7 mouse cellular contexts compared by ENCODE assay signal in the genomic region with DNA sequence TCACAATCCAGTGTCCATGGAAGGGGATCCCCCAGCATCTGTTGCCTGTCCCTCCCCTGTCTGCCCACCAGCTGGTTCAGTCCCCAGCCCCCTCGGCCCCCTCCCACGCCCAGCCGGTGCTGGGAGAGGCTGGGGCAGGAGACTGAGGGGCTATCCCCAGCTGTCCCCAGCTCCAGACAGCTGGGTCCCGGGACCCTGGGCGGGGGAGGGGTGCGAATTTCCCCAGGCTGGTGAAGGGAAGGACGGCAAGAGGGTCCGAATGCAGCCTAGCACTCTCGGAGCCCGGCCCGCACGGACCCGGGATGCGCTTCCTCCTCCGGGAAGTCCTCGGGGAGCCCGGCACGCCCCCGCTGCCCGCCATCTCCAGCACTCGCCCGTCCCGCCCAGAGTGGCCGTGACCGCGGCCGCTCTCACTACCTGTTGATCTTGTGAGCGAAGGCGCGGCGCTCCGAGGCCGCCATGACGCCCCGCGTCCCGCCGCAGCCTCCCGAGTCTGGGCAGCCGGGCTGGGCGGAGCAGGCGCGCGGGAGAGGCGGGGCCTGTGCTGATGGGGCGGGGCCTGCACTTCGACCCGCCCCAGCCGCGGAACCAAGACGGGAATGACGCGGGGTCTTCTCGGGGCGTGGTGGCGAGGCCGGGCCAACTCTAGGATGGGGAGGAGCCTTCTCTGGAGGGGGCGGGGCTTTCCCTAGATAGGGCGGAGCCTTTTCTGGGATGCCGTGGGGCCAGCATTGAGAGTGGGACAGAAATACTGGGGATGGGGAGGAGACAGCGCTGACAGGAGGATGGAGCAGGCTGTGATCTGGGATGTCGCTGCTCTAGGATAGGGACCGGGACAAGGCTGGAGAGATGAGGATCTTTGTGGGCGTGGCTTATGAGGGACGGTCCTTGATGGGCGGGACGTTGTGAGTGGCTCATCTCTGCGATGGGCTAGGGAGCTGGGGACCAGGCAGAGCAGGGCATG. TPM values are rescaled to one million over a fixed set of nuclear protein-coding genes. Genes with fewer than 3 reads are reported as not detected.
DNase-seq lines count a peak whose midpoint lies in the region; ATAC-seq lines count a peak whose summit lies in the region.

A gene (minus strand): TSS at position 508 of the 964 bp plus-strand sequence.

- DNase-seq in adrenal gland, postnatal 14 days, result peak; percentile 95
- peak; percentile 93 for DNase-seq in embryonic facial prominence, embryonic 11.5 days (ENCODE audit: low spot score)
- peak; percentile 99 for DNase-seq in heart, adult 11 months
- peak; percentile 91 for DNase-seq in kidney, adult 18-20 months
- peak; percentile 95 for DNase-seq in limb, embryonic 10.5 days (ENCODE audit: low spot score)
- peak; percentile 72 for DNase-seq in skeletal muscle tissue, adult 2 months (ENCODE audit: low read depth, low spot score)

- no peaks in the 10 kb centered on the region for H3K36me3 ChIP-seq in embryonic facial prominence, embryonic 11.5 days (replicated peaks; ENCODE audit: control insufficient read depth, insufficient read depth, low read depth, low read length)
- H3K36me3 ChIP-seq in limb, embryonic 10.5 days, result no peaks in the 10 kb centered on the region; the same call in 1 of the 2 replicates
- no peaks in the 10 kb centered on the region for H3K36me3 ChIP-seq in midbrain, embryonic 12.5 days

- no peaks in the 10 kb centered on the region for H3K27me3 ChIP-seq in embryonic facial prominence, embryonic 11.5 days (ENCODE audit: control insufficient read depth, insufficient read depth, low read length)
- H3K27me3 ChIP-seq in limb, embryonic 10.5 days (ENCODE audit: low read depth, poor library complexity, severe bottlenecking), result no peaks in the 10 kb centered on the region
- no peaks in the 10 kb centered on the region for H3K27me3 ChIP-seq in midbrain, embryonic 12.5 days

- no peaks in the 10 kb centered on the region for H3K9me3 ChIP-seq in embryonic facial prominence, embryonic 11.5 days (replicated peaks; ENCODE audit: control insufficient read depth, low read length)
- no peaks in the 10 kb centered on the region for H3K9me3 ChIP-seq in limb, embryonic 10.5 days (replicated peaks)
- no peaks in the 10 kb centered on the region for H3K9me3 ChIP-seq in midbrain, embryonic 12.5 days

- WGBS in embryonic facial prominence, embryonic 11.5 days, result 1% methylated on average over 67 of the region's 68 CpGs
- under 1% methylated on average over 68 of the region's 68 CpGs for WGBS in limb, embryonic 10.5 days
- under 1% methylated on average over 68 of the region's 68 CpGs for WGBS in midbrain, embryonic 12.5 days

- 0 out of 2 replicates have a peak within 1 kb of the TSS, but pooled peaks have one; percentile 28 for H3K27ac ChIP-seq in embryonic facial prominence, embryonic 11.5 days (replicated peaks; ENCODE audit: low read depth, low read length)
- peak within 1 kb of the TSS; percentile 94 for H3K27ac ChIP-seq in limb, embryonic 10.5 days
- peak within 1 kb of the TSS; percentile 55 for H3K27ac ChIP-seq in midbrain, embryonic 12.5 days (replicated peaks)

- peak within 1 kb of the TSS; percentile 79 for H3K9ac ChIP-seq in embryonic facial prominence, embryonic 11.5 days (replicated peaks; ENCODE audit: low read length)
- H3K9ac ChIP-seq in midbrain, embryonic 12.5 days (replicated peaks), result peak within 1 kb of the TSS; percentile 61

- H3K4me3 ChIP-seq in embryonic facial prominence, embryonic 11.5 days (ENCODE audit: low read depth, low read length), result peak within 1 kb of the TSS; percentile 74
- peak within 1 kb of the TSS; percentile 89 for H3K4me3 ChIP-seq in limb, embryonic 10.5 days
- peak within 1 kb of the TSS; percentile 60 for H3K4me3 ChIP-seq in midbrain, embryonic 12.5 days

- peaks cover 11% of the 10 kb centered on the region; the same call in 1 of the 2 replicates for H3K4me1 ChIP-seq in embryonic facial prominence, embryonic 11.5 days (ENCODE audit: control insufficient read depth, insufficient read depth, low read length)
- H3K4me1 ChIP-seq in limb, embryonic 10.5 days, result peaks cover 54% of the 10 kb centered on the region
- peaks cover 18% of the 10 kb centered on the region for H3K4me1 ChIP-seq in midbrain, embryonic 12.5 days

- H3K4me2 ChIP-seq in embryonic facial prominence, embryonic 11.5 days (ENCODE audit: low read depth, low read length), result peak within 1 kb of the TSS; percentile 73
- H3K4me2 ChIP-seq in midbrain, embryonic 12.5 days (replicated peaks), result peak within 1 kb of the TSS; percentile 62

- peak; percentile 82 for ATAC-seq in embryonic facial prominence, embryonic 11.5 days (replicated peaks; ENCODE audit: insufficient number of reproducible peaks, low FRiP score, low TSS enrichment, low read depth)
- peak; percentile 89 for ATAC-seq in midbrain, embryonic 12.5 days (ENCODE audit: low FRiP score, low read depth)

RNA-seq across cellular contexts. Expression of the gene that starts here (rescaled TPM):
- 46.0 and 49.2 TPM in 2 replicates for total RNA-seq in adrenal gland, postnatal 14 days (2021)
- 15.6 and 17.8 TPM in 2 replicates for polyA plus RNA-seq in embryonic facial prominence, embryonic 11.5 days (2014; fragmentation: Nextera tagmentation; extraction: Ambion mirVana)
- 46.0 and 52.0 TPM in 2 replicates for polyA plus RNA-seq in limb, embryonic 10.5 days (2016; fragmentation: Nextera tagmentation; extraction: Ambion mirVana)
- polyA plus RNA-seq in midbrain, embryonic 12.5 days (2016; fragmentation: Nextera tagmentation; extraction: Ambion mirVana), result 20.0 and 24.5 TPM in 2 replicates

Comparison
In these comparisons a context has a peak if more than half of its experiments do, and no peak if none do; other contexts are left out.
1. Peak in every context shown above with its lines: DNase-seq, ATAC-seq, H3K4me3 ChIP-seq and H3K27ac ChIP-seq.
2. H3K27ac ChIP-seq: peak in every context shown above with its lines; median percentile 94 in limb, embryonic 10.5 days; 55 in midbrain, embryonic 12.5 days; 28 in embryonic facial prominence, embryonic 11.5 days.